Mouse (Mus musculus) midbrain, postnatal 0 days (tissue): Measurements from ENCODE around the gene Dock6. TPM values are rescaled to one million over a fixed set of nuclear protein-coding genes. Genes with fewer than 3 reads are reported as not detected.

Source experiments
- ATAC-seq: fragments of 200-750 bp; cut with Nextera tagmentation; 2 replicates; pipeline ENCODE4 v1.8.0; 2017; ENCODE audit warnings: moderate number of reproducible peaks, mild to moderate bottlenecking, moderate TSS enrichment, moderate library complexity; ENCODE audit not compliant: low FRiP score
- DNase-seq: peaks from one replicate; pipeline ENCODE4 v3.0.0-alpha.2; 2015; ENCODE audit warnings: low spot score
- H3K27ac ChIP-seq: fragments of 300-500 bp; sonication (generic); 2 replicates; pipeline ENCODE4 v1.5.1; 2014; ENCODE audit warnings: low read depth, mild to moderate bottlenecking, low read length, mixed read lengths
- H3K27me3 ChIP-seq: fragments of 300-500 bp; sonication (generic); 2 replicates; pipeline ENCODE4 v1.6.1; 2014; ENCODE audit warnings: low read length, control low read depth, mixed read lengths; ENCODE audit not compliant: insufficient read depth
- H3K36me3 ChIP-seq: fragments of 300-500 bp; sonication (generic); 2 replicates; pipeline ENCODE4 v1.6.1; 2014; ENCODE audit warnings: low read length, control low read depth, mixed read lengths; ENCODE audit not compliant: insufficient read depth
- H3K4me1 ChIP-seq: fragments of 300-500 bp; sonication (generic); 2 replicates; pipeline ENCODE4 v1.6.1; 2014; ENCODE audit warnings: mild to moderate bottlenecking, control low read depth, antibody characterized with exemption, low read length, mixed read lengths; ENCODE audit not compliant: insufficient read depth
- H3K4me2 ChIP-seq: fragments of 300-500 bp; sonication (generic); 2 replicates; pipeline ENCODE4 v1.6.1; 2014; ENCODE audit warnings: low read depth, mild to moderate bottlenecking, low read length, mixed read lengths; ENCODE audit not compliant: poor library complexity, severe bottlenecking
- H3K4me3 ChIP-seq: fragments of 300-500 bp; sonication (generic); 2 replicates; pipeline ENCODE4 v1.5.1; 2014; ENCODE audit warnings: low read depth, mild to moderate bottlenecking, low read length, moderate library complexity
- H3K9ac ChIP-seq: fragments of 300-500 bp; sonication (generic); replicated peaks from 2 replicates; pipeline ENCODE4 v1.6.1; 2014; ENCODE audit warnings: mild to moderate bottlenecking, low read length, moderate library complexity, mixed read lengths; ENCODE audit not compliant: poor library complexity, severe bottlenecking
- H3K9me3 ChIP-seq: fragments of 300-500 bp; sonication (generic); 2 replicates; pipeline ENCODE4 v1.6.1; 2016; ENCODE audit warnings: low read length, control low read depth
- CTCF ChIP-seq: IDR thresholded peaks from 2 replicates; pipeline ENCODE4 v1.5.1; 2016; ENCODE audit warnings: antibody characterized with exemption, mild to moderate bottlenecking
- WGBS: fragments of 180-500 bp; shearing (Covaris S2); extraction: QIAGEN DNeasy Blood & Tissue Kit; methylation state at CpG from one replicate; pipeline ENCODE4 v1.1.7; 2014; 5-methylcytosine and 5-hydroxymethylcytosine counted together
- polyA plus RNA-seq: library from polyadenylated mRNA; unstranded; fragments of >200 nt; fragmentation: Nextera tagmentation; extraction: Ambion mirVana; gene quantifications from 2 replicates; pipeline ENCODE4 v1.2.1, GENCODE M21; 2015
- total RNA-seq: library from RNA; depleted of rRNA; stranded (reverse); fragments of >200 nt; gene quantifications from 2 replicates; pipeline ENCODE4 v1.2.3, GENCODE M21; 2014

The Dock6 gene
- total and polyA plus RNA-seq, 2 experiments from 2014 or later: 11.3 to 18.0 TPM

- H3K4me3 ChIP-seq: no peak overlapping the region
- no peaks in the 10 kb centered on the region for H3K36me3 ChIP-seq
- no peak for ATAC-seq
- H3K9ac ChIP-seq: no peak overlapping the region
- H3K27ac ChIP-seq: no peak overlapping the region
- TF ChIP-seq CTCF: no peak
- no peaks in the 10 kb centered on the region for H3K9me3 ChIP-seq
- no peak overlapping the region for H3K4me2 ChIP-seq
- no peaks in the 10 kb centered on the region for H3K27me3 ChIP-seq
- H3K4me1 ChIP-seq: no peaks in the 10 kb centered on the region
- no peak for DNase-seq
- WGBS: 82% methylated on average over 3 of the region's 3 CpGs
These were observed 7.2 kb upstream of the Dock6 start for GRCm38 (mm10) chr9:21859606-21860005.

GRCm38 (mm10) chr9:21858084-21858483, 5.6 kb upstream of the Dock6 start:
- ATAC-seq (no peak), DNase-seq (no peak)
- TF ChIP-seq CTCF: no peak
- 83% methylated on average over 6 of the region's 6 CpGs for WGBS
- no peak overlapping the region for H3K9ac ChIP-seq
- no peaks in the 10 kb centered on the region for H3K36me3 ChIP-seq
- no peaks in the 10 kb centered on the region for H3K27me3 ChIP-seq
- no peaks in the 10 kb centered on the region for H3K4me1 ChIP-seq
- no peak overlapping the region for H3K4me3 ChIP-seq
- no peak overlapping the region for H3K27ac ChIP-seq
- no peaks in the 10 kb centered on the region for H3K9me3 ChIP-seq
- no peak overlapping the region for H3K4me2 ChIP-seq

GRCm38 (mm10) chr9:21857501-21857900, 5.1 kb upstream of the Dock6 start:
- H3K27me3 ChIP-seq: no peaks in the 10 kb centered on the region
- H3K9me3 ChIP-seq: no peaks in the 10 kb centered on the region
- no peaks in the 10 kb centered on the region for H3K4me1 ChIP-seq
- H3K4me3 ChIP-seq: no peak overlapping the region
- DNase-seq (no peak), ATAC-seq (no peak)
- no peaks in the 10 kb centered on the region for H3K36me3 ChIP-seq
- TF ChIP-seq CTCF: no peak
- no peak overlapping the region for H3K9ac ChIP-seq
- 68% methylated on average over 2 of the region's 2 CpGs for WGBS
- no peak overlapping the region for H3K27ac ChIP-seq
- H3K4me2 ChIP-seq: no peak overlapping the region

GRCm38 (mm10) chr9:21854894-21855293, 2.5 kb upstream of the Dock6 start:
- TF ChIP-seq CTCF: no peak
- no peaks in the 10 kb centered on the region for H3K36me3 ChIP-seq
- no peaks in the 10 kb centered on the region for H3K4me1 ChIP-seq
- 85% methylated on average over 6 of the region's 6 CpGs for WGBS
- no peak overlapping the region for H3K4me2 ChIP-seq
- no peaks in the 10 kb centered on the region for H3K9me3 ChIP-seq
- no peak overlapping the region for H3K9ac ChIP-seq
- no peak for DNase-seq
- H3K4me3 ChIP-seq: no peak overlapping the region
- H3K27me3 ChIP-seq: no peaks in the 10 kb centered on the region
- ATAC-seq: no peak
- no peak overlapping the region for H3K27ac ChIP-seq

- Histone ChIP-seq H3K27me3 (no peaks in the 10 kb centered on the region), H3K4me2 (no peak overlapping the region), H3K27ac (no peak overlapping the region), H3K9ac (no peak overlapping the region), H3K4me1 (no peaks in the 10 kb centered on the region), H3K9me3 (no peaks in the 10 kb centered on the region), H3K4me3 (no peak overlapping the region), H3K36me3 (no peaks in the 10 kb centered on the region)
- ATAC-seq (no peak), DNase-seq (no peak)
- WGBS: 88% methylated on average over 5 of the region's 5 CpGs
- TF ChIP-seq CTCF: no peak
These were observed 1.5 kb upstream of the Dock6 start for GRCm38 (mm10) chr9:21853961-21854360.

- Histone ChIP-seq H3K4me3 (no peak overlapping the region), H3K9ac (no peak overlapping the region), H3K36me3 (no peaks in the 10 kb centered on the region), H3K4me1 (no peaks in the 10 kb centered on the region), H3K9me3 (no peaks in the 10 kb centered on the region), H3K27me3 (no peaks in the 10 kb centered on the region), H3K27ac (no peak overlapping the region), H3K4me2 (no peak overlapping the region)
- TF ChIP-seq CTCF: no peak
- ATAC-seq (no peak), DNase-seq (no peak)
- WGBS: 79% methylated on average over 3 of the region's 3 CpGs
These were observed 1.4 kb downstream of the Dock6 start for GRCm38 (mm10) chr9:21851084-21851483.
